Mouse (Mus musculus) kidney, adult 18-20 months (tissue): ENCODE measurements around the gene Ccdc152.

Experiments
- DNase-seq: peaks from one replicate; pipeline ENCODE4 v3.0.0; 2021

Gene Ccdc152

DNA sequence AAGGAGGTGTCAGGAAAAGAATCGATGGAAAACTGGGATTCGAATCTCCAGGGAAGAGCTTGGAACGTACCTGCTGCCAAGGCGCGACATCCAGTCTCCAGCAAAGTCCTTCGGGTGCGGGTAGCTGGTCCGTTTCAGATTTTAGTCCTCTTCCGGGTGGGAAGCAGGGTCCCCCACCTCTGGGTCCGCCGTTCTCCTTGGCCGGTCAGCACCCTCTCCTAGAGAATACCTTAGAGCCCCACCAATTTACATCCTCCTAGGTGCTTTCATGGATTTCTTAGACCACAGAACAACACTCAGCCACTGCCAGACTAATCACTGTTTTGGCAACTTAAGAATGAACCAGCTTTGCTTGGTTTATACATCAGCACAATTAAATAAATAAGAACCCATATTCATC is at the start of gene Ccdc152:
Gene Ccdc152 (minus strand): TSS at position 101 of the 400 bp plus-strand sequence.
- DNase-seq, result no peak

GRCm38 (mm10) chr15:3349306-3350064 is 46.2 kb upstream of the Ccdc152 start:
- no peak for DNase-seq

DNA sequence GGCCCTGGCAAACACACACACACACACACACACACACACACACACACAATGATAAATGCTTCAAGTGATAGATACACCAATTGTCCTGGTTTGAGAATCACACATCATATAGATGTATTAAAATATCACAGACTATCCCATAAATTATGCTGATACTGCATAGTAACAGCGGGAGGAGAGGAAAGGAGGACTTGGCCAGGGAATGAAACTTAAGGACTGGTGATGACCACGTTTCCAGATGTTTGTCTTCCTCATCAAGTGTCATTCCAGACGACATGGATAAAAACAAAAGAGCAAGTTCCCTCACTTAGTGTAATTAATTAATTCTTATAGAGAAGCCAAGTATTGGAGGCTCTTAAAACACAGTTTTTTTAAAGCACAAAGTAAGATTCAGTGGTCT is 43.4 kb upstream of the Ccdc152 start:
- no peak for DNase-seq

GRCm38 (mm10) chr15:3344555-3344954 is 41.2 kb upstream of the Ccdc152 start:
- no peak for DNase-seq

GRCm38 (mm10) chr15:3341806-3342582 is 38.7 kb upstream of the Ccdc152 start:
- DNase-seq, result no peak

DNA sequence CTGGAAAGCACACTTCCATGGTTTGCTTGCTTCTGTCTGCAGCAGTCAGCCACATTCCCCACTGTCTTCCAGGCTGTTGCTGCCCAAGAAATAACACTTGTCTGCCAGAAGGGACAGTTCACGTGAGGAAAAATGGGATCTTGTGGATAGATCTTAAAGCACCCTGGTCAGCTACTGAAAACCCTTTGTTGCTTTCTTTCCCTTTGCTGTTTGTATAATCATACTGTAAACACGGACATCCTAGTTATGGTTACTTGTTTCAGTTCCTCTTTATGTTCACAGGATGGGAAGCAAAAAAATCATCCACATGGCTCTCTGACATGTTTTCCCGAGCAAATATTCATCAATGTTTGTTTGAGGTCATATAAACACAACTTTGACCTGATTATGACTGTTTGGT is 36.5 kb upstream of the Ccdc152 start:
- DNase-seq, result no peak

GRCm38 (mm10) chr15:3332517-3332916 is 29.2 kb upstream of the Ccdc152 start:
- no peak for DNase-seq

GRCm38 (mm10) chr15:3331813-3332212 is 28.5 kb upstream of the Ccdc152 start:
- DNase-seq, result no peak

- no peak for DNase-seq
Measured at GRCm38 (mm10) chr15:3330291-3330690, 27.0 kb upstream of the Ccdc152 start.

- no peak for DNase-seq
Measured at GRCm38 (mm10) chr15:3323041-3323440, 19.7 kb upstream of the Ccdc152 start.

- DNase-seq, result no peak
Measured at GRCm38 (mm10) chr15:3319929-3320328, 16.6 kb upstream of the Ccdc152 start.

DNA sequence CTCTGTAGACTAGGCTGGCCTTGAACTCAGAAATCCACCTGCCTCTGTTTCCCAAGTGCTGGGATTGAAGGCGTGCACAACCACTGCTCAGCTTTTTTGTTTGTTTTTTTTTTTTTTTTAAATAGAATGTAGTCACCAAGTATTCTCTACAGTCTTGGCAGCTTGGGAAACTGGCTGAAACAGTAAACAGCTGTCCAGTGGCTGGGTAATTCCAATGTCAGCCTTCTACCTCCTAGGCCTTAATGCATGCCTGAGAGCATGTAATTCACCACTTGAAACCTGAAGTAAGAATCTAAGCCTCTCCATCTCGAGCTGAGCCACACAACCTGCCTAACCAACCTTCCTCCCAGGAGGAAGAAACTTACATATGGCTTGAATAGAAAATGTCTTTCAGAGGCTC is 13.3 kb upstream of the Ccdc152 start:
- DNase-seq, result no peak

GRCm38 (mm10) chr15:3312937-3313336 is 9.6 kb upstream of the Ccdc152 start:
- DNase-seq, result no peak

DNA sequence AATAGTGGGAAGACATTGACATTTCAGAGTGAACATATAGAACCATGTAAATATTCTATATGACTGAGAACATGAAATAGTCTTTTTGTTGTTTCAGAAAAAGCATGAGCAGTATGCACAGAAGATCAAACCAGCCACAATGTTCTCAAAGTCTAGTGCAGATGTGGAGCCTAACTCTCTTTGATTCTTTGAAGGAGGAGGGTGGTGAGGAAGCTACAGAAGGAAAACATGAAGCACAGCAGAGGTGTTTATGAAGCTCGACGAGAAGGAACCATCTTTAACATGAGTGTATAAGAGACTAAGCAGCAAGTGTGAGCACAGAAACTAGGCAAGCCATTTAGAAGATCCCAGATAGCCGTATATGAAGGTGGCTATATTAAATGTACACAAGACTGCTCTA is 6.5 kb upstream of the Ccdc152 start:
- no peak for DNase-seq

DNA sequence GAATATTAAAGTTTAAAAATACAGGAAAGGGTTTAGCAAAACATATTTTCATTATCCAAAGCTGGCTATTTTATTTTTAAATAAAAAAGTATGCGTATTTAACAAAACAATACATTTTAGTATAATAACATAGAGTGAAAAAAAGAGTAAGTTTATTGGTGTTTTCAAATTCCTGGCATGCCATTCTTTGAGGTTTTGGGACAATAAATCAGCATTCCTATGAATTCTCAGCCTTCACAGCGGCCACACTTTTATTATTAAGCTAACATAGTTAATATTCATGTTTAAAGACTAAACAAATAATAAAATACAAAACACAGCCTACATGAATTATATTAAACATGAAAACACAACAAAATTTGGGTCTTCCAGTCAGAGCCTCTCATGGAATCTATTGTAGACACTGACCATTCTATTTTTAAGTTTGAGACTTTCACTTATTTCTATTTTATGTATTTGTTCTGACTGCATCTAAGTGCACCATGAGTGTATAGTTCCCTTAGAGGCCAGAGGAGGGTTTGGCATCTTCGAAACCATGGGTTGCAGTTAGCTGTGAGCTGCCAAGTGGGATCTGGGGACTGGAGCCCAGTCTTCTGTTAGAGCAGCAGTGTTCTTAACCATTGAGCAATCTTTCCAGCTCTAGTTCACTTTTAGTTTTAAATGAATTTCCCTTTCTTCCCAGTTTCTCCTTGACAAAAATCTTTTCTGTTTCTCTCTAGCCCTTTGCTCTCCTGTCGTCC is 2.8 kb downstream of the Ccdc152 start:
- DNase-seq, result no peak

DNA sequence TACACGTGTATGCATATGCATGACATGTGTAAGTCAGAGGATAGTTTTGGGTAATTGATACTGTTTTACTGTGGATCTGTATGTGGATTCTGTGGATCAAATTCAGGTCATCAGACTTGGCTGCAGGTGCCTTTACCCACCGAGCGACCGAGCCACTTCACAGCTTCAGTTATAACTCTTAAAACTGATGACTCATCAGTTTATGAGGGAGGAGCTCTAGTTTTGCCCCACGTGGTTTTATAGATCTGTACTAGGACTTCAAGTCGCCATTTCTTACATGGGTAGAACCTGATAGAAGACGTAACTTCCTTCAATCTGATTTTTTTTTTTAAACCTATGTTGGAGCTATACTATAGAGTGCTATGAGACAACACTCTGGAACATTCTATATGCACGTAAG is 5.7 kb downstream of the Ccdc152 start:
- no peak for DNase-seq

GRCm38 (mm10) chr15:3295986-3296385 is 7.3 kb downstream of the Ccdc152 start:
- no peak for DNase-seq

DNA sequence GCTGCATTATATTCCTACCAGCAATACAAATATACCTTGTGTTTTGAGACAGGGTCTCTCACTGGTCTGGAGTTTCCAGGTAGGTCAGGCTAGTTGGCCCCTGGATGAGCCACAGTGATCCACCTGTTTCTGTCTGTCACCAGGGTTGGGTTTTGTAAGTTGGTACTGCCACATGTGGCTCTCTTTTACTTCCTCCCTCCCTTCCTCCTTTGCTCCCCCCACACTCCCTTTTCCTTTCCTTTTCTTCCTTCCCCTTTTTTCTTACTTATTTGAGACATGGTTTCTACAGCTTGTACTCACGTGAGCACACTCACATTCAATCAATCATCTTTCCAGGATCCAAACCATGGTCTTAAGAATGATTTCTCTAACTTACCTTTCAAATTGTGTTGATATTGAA is 9.8 kb downstream of the Ccdc152 start:
- no peak for DNase-seq

DNA sequence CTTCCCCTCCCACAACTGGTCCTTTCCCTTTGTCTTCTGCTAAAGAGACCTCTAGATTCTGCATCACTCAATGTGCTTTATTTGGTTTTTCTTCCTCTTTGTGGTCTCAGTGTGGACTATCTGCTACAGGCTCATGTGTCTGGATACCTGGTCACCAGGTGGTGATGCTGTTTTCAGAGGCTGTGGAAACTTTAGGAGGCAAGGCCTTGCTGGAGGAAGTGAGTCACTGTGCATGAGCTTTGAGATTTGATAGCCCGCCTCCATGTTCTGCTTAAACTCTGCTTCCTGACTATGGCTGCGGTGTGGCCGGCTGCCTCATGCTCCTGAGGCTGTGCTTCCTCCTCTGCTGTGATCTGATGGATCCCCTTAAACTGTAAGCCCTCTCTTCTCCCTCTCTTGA is 12.9 kb downstream of the Ccdc152 start:
- DNase-seq, result no peak

DNA sequence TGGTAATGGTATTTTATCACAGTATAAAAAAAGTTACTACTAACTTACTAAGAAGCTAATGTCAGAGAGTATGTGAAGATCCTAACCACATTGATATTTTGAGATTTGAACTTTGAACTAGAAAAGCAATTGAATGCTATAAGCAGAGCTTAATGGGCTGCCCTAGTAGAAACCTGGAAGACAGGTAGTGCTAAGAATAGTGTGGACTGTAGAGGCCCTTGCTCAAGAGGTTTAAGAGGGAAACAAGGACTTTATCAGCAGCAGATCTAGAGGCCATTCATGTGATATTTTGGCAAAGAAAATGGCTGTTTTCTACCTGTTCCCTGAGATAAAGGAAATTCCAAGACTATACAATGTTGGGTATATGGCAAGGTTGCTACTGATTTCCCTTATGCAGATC is 17.3 kb downstream of the Ccdc152 start:
- DNase-seq, result no peak

DNA sequence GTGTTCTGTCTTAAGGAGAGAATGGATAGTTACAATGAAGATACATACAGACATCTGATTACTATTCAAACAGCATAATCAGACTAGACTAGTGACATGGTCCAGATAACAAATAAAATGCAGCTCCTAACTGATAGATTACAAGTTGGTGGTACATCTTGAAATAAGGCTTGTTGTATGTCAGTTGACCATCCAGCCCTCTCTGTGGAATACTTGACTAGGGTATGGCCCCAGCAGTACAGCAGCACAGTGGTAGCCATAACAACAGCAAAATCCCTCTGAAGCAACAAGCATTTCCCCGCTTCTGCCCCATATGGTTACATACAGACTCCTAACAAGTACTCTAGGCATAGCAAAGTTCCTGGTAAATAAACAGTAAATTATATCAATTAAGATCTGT is 21.6 kb downstream of the Ccdc152 start:
- no peak for DNase-seq

DNA sequence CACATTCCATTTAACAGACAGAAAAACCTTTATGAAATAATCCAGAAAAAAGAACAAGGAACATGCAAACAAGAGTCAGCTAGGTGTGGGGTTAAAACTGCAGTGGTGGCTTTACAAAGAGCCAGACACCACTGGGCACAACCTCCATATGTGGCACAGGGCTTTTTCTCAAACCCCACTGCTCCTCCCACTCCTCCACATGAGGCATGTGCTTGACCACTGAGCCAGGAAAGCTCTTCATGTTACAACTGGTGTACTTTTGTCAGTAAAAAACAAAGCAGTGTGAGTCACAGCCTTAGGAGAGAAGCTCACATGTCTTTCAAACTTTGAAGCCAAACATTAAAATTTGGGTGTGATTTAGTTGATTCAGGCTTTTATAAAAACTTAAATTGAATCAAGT is 22.1 kb downstream of the Ccdc152 start:
- DNase-seq, result no peak

- no peak for DNase-seq
Measured at GRCm38 (mm10) chr15:3279242-3279641, 24.1 kb downstream of the Ccdc152 start.

DNA sequence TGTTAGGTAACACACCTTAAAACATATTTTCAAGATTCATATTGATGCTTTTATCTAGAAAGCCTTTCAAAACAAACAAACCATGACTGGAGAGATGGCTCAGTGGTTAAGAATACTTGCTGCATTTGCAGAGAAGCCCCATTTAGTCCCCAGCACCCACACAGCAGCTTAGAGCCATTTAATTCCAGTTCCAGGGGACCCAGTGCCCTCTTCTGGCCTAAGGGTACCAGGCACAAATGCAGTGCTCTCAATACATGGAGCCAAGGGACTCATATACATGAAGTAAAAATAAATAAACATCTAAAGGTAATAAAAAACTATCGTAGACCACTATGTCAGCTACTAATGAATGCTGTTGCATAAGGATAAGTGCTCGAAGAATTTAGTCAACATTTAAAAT is 25.9 kb downstream of the Ccdc152 start:
- no peak for DNase-seq
